9 mouse cellular contexts compared by ENCODE assay signal in the genomic region with DNA sequence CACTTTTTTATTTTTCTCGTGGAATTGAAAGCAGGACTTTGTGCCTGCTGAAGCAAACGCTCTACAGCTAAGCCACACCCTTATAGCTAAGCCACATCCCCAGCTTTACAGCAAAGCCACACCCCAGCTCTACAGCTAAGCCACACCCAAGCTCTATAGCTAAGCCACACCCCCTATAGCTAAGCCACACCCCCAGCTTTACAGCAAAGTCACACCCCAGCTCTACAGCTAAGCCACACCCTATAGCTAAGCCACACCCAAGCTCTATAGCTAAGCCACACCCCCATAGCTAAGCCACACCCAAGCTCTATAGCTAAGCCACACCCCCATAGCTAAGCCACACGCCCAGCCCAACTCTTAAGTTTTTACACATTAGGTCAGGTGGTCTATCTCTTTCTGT. TPM values are rescaled to one million over a fixed set of nuclear protein-coding genes. Genes with fewer than 3 reads are reported as not detected.
DNase-seq lines count a peak whose midpoint lies in the region; ATAC-seq lines count a peak whose summit lies in the region.
"Had no signal": no experiment of that assay in that cellular context is flagged by ENCODE, and none has a peak within 500 bp of the region (broad histone marks: within the 10 kb centered on the region; RNA-seq: fewer than 3 reads in every experiment).

No protein-coding gene starts in this region.

- no peak overlapping the region for H3K9ac ChIP-seq in stomach, embryonic 16.5 days (ENCODE audit: low read length)

- intact Hi-C loops in left cerebral cortex, postnatal 36 days (cut with DNase I), result loop anchor here (2.0 kb wide), 1 partner anchor 30 kb away; no protein-coding TSS in a partner anchor

- no peaks in the 10 kb centered on the region for H3K4me1 ChIP-seq in stomach, embryonic 16.5 days (ENCODE audit: control insufficient read depth, insufficient read depth, low read length)

- peak; percentile 87 for ATAC-seq in stomach, embryonic 16.5 days (ENCODE audit: insufficient read depth, low FRiP score)

- 57% methylated on average over 3 of the region's 3 CpGs for WGBS in stomach, embryonic 16.5 days

- no peaks in the 10 kb centered on the region for H3K36me3 ChIP-seq in stomach, embryonic 16.5 days (ENCODE audit: control insufficient read depth, insufficient read depth, low read length)

- H3K4me3 ChIP-seq in stomach, embryonic 16.5 days (replicated peaks; ENCODE audit: low read length), result no peak overlapping the region

- H3K4me2 ChIP-seq in stomach, embryonic 16.5 days (ENCODE audit: low read depth, low read length), result no peak overlapping the region

- H3K27me3 ChIP-seq in stomach, embryonic 16.5 days (ENCODE audit: control insufficient read depth, insufficient read depth, low read length), result no peaks in the 10 kb centered on the region

- no peaks in the 10 kb centered on the region for H3K9me3 ChIP-seq in stomach, embryonic 16.5 days (replicated peaks; ENCODE audit: control insufficient read depth, low read length)

- DNase-seq in retina, adult 2 months (ENCODE audit: low read depth, low spot score), result peak; percentile 32
- no peak for DNase-seq in retina, postnatal 1 day
- DNase-seq in ZHBTc4 (ENCODE audit: low read depth, low spot score) (peak; percentile 94), liver (peak; percentile 95)
- no peak for DNase-seq in layer of hippocampus, adult 8-10 months (ENCODE audit: low spot score in 2 of 2)
- DNase-seq in left cerebral cortex, postnatal 36 days (ENCODE audit: low spot score in 2 of 2), result no peak
- DNase-seq in thymus, postnatal 25 days, result no peak
- DNase-seq: lung, adult 18-20 months had no signal

- H3K27ac ChIP-seq in stomach, embryonic 16.5 days (ENCODE audit: low read length), result no peak overlapping the region

RNA-seq across cellular contexts. Expression of a gene that starts 42.7 kb away (rescaled TPM):
- 0.41 and 0.49 TPM in 2 replicates for polyA plus RNA-seq in stomach, embryonic 16.5 days (2015; fragmentation: Nextera tagmentation; extraction: Ambion mirVana)
- total RNA-seq in layer of hippocampus, adult 8-10 months (2022), result 100 to 1,000 TPM in 2 of 4 experiments, 10 to 100 TPM in 2; 77.4 to 104 (median 91.8) TPM
- 100 to 1,000 TPM in 1 of 2 experiments, 10 to 100 TPM in 1; 89.0 to 108 TPM for total RNA-seq in left cerebral cortex, postnatal 36 days (2021)

Comparison
In these comparisons a context has a peak if more than half of its experiments do, and no peak if none do; other contexts are left out.
1. DNase-seq: peak in retina, adult 2 months (single experiment), ZHBTc4 (single experiment) and liver (single experiment); none in retina, postnatal 1 day (single experiment), layer of hippocampus, adult 8-10 months (0 of 2), left cerebral cortex, postnatal 36 days (0 of 2) and thymus, postnatal 25 days (single experiment).